Mouse (Mus musculus): ENCODE measurements at regions not wholly inside any gene's neighbourhood (a gene's known extent, or its start where the extent isn't known, plus 50 kb on each side); places are given as distances from the start of the nearest gene placed in this dataset.

DNA sequence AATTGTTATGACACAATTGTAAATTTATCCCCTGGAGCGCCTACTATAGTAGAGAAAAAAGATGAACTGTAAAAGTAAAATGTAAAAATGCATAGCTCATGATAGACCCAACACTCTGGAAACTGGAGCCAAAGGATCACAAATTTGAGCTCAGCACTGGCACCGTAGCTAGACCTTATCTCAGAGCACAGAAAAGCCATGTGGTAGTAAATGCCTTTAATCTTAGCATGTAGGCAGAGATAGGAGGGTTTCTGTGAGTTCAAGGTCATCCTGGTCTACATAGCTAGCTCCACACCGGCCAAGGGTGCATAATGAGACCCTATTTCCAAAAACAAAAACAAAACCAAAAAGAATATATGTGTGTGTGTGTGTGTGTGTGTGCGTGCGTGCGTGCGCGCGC lies 203.6 kb upstream of the Hnrnpa3 start:
- DNase-seq (ENCODE audit: low spot score): no peak

DNA sequence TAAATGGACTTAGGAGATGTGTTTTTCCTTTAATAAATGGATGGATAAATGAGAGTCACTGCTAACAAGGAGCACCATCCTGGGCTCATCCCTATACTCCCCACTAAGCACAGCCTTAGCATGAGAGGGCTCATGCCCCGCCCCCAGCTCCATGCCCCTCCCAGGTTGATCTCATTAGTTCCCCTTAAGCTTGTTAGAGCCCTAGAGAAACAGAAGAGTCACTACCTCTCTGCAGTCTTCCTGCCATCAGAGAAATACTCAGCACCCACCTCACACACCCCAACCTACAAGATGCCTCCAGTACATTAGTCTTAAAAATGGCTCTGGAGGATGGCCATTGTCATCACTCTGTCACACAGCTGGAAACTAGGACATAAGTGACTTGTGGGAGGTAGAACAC lies 202.8 kb upstream of the Hnrnpa3 start:
- DNase-seq (ENCODE audit: low spot score): no peak

DNA sequence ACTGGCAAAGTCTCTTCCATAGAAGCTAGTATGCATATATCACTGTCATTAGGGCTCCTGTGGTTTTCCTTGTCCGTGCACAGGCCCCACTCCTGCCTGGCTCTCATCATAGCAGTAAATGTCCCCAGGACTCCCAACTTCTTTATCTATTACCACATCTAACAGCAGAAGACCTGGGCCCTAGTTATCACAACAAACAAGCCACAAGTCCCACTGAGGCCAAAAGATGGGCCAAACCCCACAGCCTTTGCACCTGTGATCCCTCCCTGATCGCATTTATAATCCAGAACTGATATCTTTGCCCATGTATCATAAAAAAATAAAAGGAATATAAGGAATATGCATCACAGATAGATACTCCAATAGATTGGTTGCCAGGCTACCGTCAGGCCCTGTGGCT lies 201.6 kb upstream of the Hnrnpa3 start:
- DNase-seq (ENCODE audit: low spot score): no peak

DNA sequence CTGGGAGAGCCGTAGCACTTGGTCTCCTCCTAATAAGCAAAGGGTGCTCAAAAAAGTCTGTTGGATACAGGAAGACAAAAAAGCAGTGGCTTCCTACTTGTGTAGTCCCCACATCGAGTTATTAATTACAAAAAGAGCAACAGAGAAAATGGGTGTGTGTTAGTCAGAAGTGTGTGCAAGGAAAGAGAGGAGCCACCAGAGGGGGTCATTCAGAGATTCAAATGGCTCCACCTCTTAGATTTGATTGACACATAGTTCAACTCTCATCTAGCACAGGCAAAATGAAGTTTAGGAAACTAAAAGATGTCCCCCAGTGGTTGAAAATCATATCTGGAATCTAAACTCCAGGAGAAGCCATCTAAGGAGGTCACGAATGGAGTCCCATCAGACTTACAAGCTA lies 200.2 kb upstream of the Hnrnpa3 start:
- DNase-seq (ENCODE audit: low spot score): no peak

DNA sequence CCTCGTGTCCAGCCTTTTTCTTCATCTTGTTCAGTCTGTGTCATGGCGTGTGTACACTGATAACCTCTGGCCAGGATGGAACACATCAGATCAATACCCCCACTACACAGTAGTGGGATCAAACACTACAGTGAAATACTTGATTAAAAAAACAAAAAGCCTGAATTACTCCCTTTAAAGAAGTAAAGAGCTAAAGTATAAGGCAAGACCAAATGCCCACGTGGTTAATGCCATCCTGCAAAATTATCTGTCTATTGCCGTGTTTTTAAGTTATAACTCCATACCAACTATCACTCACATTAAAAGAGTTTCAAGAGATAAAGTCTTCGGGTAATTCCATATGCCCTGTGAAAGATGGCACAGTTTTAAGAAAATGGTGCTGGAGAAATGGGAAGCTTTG lies 198.6 kb upstream of the Hnrnpa3 start:
- no peak for DNase-seq (ENCODE audit: low spot score)

DNA sequence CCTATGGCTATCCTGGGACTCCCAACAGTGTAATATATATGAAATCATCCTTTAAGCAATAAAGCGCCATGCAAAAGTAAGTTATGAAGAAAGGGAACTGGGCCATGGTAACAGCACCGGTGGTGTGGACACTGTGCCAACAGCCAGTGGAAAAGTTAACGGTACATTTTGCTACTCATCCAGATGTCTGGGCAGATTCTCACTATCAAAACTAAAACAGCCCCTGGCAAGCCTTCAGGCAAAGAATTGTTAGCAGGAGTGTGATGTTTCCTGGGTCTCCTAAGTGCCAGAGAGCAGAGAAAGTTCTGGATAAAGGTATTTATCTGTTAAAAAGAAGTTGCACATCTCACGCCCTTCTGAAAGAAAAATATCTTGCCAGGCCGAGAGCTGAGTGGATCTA lies 198.0 kb upstream of the Hnrnpa3 start:
- DNase-seq (ENCODE audit: low spot score): no peak

DNA sequence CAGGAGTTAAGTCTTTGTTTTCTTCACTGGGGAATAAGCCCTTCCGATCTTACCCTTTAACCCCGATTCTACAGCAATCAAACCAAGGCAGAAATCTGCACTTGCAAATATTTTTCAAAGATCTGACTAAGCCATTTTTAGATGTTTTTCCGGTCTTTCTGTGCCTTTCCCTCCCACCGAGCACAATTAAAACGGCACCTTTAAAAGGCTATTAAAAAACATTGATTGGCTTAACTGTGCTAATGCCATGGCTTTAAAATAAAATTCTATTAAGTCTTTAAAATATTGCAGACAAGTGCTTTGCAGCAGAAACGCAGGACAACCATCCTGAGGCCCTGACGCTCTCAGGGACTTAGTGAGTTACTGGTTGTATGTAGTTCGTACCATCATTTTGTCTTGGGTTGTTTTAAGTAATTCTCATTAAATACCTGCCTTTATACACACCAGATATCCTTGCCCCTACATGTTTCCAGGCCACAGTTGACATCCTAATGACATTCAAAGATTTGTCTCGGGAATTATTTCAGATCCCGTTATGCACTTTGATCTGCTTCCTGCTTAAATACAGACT lies 197.6 kb upstream of the Hnrnpa3 start:
- no peak for DNase-seq (ENCODE audit: low spot score)

DNA sequence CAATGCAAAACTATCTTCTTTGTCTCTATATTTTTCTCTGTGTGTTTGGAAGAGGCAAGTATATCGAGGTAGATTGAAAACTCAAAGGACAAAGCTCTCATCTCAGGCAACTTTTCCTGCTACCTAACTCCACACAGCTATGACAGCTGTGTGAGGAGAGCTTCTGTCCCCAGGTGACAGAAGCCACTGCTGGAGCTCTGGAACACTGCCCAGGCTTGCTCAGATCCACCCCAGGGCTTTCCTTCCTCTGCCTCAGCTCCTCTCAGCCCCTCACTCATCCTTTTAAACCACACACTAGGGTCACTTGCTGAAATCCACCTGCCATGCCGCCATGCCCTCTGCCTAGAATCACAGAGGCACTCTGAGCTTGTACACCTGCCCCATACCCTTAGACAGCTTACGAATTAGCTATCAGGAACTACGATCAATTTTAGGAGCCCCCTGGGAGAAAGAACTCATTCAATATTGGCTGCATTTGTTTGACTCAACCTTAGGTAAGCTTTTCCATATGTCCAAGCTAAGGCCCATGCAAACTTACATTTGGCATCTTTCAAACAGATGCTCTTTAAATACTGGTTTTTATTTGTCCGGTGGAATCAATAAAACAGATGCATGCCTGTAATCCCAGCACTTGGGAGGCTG lies 196.9 kb upstream of the Hnrnpa3 start:
- no peak for DNase-seq (ENCODE audit: low spot score)

DNA sequence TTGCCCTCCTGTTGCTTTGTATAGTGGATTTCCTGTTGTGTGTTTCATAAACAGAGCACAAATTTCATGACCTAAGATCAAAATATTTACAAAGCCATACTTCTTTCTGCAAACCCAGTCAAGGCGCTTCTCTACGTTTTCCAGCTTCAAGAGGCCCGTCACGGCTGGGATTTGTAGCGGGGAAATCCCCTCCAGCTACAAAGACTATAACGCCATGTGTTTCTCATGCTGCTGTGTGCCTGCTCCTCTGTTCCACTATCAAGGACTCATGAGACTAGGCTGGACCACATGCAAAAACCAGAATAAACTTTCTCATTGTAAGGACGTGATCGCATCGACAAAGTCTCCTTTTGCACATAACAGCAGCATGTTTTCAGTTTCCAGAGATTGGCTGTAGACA lies 196.0 kb upstream of the Hnrnpa3 start:
- no peak for DNase-seq (ENCODE audit: low spot score)

DNA sequence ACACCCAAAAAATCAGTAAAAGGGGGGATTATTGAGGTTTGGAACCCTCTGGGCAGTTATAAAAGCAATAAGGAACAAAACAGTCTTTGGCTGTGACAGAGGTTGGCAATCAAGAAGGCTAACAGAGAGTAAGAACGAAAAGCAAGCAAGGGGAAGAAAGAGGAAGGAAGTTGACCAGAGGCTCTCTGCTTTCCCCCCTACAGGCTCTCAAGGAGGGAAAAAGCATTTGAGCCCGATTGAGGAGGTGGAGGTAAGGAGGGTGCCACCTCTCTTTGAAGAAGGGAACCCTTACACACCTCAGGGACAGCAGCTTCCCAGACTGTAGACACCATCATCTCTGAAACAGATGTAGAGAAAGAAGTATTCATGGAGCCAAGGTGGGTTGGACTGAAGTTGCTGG lies 194.6 kb upstream of the Hnrnpa3 start:
- no peak for DNase-seq (ENCODE audit: low spot score)

DNA sequence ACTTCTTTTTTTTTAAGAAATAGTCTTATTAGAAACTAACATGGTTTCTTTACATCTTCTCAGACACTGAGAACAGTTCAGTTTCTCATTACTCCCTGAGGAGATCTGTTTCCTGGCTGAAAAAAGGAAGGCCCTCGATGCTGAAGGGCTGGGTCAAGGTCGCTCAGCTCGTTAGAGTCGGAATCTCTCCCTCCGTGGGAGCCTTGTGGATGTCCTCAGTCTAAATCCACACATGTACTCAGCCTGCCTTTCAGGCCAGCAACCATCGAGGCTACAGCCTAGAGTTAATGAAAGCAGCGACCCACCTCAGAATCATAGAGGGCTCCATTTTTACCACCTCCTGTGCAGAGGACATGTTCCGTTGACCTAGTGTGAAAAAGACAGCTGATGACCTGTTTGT lies 190.2 kb upstream of the Hnrnpa3 start:
- DNase-seq (ENCODE audit: low spot score): no peak

DNA sequence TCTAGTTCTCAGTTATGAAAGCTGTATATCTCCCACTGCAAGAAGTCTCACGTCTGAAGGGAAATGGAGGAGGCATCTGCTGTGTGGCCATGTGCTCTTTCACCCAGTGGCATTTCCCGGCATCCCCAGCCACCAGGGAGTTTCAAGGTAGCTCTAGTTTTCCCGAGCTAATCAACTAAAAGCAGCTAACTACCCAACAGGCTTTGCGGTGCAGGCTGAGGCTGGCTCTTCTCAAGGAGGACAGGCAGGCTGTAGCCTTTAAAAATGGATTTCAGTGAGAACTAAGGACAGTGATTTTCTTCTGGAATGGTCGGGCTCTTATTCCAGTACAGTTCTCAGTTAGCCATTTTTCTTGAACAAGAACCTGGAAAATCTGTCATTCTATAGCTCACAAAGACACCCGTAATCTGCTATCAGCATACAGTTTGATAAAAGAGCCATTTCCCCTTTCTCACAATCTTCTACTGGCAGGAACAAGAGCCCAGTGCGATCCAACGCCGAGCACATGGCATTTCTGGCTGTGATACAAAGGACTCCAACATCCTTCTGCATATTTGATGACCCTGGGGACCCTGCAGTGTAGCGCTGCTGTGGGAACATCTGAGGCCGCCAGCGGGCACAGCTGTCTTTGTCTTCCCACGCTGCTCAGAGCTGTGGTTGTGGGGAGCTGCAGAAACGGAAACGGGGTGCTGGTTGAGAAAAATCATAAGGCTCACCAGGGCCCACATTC lies 188.9 kb upstream of the Hnrnpa3 start:
- no peak for DNase-seq (ENCODE audit: low spot score)

DNA sequence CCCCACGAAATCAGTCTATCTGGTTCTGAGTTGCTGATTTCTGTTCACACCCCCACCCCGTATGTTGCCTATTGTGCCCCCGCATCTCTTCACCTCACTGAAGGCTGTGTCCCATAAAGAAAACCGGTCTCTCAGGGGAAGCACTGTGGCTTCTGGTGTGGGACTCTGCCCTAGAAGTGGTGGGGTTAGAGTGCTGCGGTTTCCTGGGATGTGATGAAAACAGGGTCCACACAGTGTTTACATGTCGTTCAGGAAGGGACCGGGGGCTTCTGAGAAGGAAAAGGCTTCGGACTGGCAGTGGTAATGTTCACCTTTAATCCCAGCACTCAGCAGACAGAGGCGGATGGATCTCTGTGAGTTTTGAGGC lies 188.4 kb upstream of the Hnrnpa3 start:
- no peak for DNase-seq (ENCODE audit: low spot score)

DNA sequence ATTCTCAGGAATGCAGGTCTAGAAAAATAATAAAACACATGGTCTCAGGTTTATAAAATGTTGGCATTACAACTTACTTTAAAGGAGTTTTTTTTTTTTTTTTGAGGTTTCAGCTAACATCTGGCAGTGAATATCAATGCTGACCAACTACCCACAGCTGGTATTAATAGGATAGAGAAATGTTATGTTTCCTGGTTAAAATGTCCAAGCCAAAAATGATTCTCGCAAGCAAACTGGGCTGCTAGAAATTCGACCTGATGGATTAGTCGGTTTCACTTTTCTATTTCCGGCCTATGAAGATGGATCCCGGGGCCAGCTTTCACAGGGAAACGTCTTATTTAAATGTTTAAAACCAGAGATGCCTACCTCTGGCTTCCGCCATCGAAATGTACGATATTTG lies 186.6 kb upstream of the Hnrnpa3 start:
- DNase-seq (ENCODE audit: low spot score): no peak

DNA sequence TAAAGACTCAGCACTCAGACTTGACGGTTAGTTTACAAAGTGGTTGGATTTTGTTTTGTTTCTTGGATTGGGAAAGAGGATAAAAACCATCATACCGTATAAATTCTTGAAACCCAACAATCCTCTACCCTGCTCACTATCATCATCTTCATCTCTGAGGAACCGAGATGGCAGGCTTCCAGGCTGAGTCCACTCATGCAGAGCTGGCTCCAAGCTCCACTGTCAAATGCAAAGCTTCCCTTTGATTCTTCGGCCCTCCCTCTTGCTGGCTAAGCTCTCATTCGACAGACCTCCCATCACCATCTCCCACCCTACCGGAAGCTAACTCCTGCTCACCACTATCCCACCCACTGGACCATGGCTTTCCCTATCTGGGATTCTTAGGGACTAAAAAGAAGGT lies 184.6 kb upstream of the Hnrnpa3 start:
- DNase-seq (ENCODE audit: low spot score): no peak

DNA sequence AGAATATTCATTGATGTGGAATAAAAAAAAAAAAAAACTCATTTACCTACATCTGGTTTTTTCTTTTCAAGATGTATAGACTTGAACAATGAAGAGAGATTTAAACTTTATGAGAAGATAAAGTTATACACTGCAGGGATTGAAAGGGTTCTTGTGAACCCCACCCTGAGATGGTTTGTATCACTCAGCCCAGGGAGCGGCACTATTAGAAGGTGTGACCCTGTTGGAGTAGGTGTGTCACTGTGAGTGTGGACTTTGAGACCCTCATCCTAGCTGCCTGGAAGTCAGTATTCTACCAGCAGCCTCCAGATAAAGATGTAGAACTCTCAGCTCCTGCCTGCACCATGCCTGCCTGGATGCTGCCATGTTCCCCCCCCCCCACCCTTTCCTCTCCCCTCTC lies 182.7 kb upstream of the Hnrnpa3 start:
- no peak for DNase-seq (ENCODE audit: low spot score)

DNA sequence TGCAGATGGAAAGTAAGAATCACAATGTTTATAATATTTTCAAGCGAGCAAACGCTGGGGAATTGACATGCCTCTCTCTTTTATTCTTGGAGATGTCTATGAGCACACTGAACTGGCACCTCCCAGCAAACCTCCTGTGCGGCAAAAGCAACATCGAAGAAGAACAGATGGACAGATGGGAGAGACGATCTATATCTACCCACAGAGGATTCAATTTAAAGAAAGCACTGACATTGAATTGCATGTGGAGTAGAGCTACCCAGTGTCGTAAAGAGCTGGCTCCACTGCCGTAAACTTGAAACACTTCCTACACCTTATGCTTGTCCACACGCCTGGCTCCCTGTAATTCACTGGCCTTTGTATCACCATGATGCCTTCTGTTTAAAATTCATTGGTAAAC lies 182.0 kb upstream of the Hnrnpa3 start:
- no peak for DNase-seq (ENCODE audit: low spot score)

DNA sequence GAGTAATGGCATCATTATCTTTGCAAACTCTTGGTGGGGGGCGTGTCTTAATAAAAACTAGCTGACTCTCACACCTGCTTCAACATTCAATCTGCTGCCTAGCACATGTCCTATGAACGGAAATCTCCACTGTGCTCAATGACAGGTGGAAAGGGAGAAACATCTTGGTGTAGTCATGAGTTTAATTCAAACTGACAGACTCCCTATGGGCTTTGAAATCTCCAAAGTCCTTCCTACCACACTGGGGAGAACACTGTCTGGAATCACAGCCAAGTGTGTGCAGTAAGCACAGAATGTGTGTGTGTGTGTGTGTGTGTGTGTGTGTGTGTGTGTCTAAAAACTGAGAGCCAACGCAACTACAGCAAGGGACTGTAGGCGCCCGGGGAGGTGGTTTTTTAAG lies 179.5 kb upstream of the Hnrnpa3 start:
- DNase-seq (ENCODE audit: low spot score): no peak

DNA sequence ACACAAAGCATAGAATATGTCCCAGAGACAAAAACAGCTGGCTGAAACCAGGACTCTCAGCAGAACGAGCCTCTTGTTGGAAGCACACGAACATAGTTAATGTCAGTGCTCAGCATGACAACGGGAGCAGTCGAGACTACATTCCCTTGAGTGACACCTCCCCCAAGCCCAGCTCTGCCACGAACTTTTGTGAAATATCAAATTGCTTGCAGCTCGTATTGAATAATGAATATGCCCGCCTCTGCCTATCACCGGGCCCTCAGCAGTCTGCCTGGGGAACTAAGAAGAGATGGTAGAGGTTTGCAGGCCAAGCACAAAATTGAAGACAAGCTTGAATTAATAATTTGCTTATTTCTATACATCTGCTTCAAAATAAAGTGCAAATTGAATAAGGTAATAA lies 177.2 kb upstream of the Hnrnpa3 start:
- no peak for DNase-seq (ENCODE audit: low spot score)

DNA sequence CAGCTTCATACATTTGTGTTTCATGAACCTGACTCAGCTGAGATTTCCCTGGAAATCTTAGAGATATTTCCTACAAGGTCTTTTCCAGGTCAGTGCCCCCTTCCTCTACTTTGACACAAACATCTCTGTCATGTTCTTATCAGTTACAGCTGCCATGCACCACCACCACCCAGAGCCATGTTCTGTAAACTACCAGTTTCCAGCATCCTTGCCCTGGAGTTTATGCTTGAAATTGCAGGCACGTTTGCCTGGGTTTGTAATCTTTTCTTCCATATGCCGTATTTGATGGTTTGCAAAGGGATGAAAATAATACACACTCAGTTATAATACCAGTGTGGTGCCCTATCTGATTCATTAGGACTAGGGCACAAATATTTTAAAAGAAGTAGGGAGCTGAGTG lies 176.6 kb upstream of the Hnrnpa3 start:
- no peak for DNase-seq (ENCODE audit: low spot score)

DNA sequence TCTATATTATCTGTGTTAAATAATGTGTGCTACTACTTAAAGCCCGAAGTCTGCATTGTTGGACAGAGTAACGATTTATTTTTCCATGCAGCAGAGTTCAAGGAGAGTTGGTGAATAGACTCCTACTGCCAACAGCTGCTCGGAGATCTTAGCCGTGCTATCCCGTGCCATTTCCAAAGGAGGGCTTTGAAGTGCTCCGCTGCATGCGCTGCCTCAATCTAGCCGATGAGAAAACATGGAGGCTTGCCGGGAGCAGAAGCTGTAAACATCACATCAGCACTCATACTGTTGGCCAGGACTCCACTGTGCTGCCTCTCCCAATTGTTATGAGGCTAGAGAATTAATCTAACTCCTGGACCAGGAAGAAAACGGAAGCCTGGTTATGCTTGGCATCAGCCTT lies 174.1 kb upstream of the Hnrnpa3 start:
- no peak for DNase-seq (ENCODE audit: low spot score)

DNA sequence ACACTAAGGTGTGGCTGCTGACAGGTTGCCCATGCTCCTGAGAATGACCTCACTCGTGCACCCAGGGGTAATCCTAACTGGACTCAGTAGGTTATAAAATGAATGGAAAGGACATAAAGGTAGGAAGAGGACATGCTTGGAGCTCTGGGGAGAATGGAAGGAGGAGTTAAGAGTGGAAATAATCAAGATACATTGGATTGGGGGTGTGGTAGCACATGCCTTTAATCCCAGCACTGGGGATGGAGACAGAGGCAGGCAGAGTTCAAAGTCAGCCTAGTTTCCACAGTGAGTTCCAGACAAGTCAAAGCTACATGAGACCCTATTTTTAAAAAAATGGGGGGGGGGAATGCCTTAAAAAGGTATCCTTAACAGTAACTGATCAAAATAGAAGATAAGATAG lies 167.9 kb upstream of the Hnrnpa3 start:
- no peak for DNase-seq (ENCODE audit: low spot score)

DNA sequence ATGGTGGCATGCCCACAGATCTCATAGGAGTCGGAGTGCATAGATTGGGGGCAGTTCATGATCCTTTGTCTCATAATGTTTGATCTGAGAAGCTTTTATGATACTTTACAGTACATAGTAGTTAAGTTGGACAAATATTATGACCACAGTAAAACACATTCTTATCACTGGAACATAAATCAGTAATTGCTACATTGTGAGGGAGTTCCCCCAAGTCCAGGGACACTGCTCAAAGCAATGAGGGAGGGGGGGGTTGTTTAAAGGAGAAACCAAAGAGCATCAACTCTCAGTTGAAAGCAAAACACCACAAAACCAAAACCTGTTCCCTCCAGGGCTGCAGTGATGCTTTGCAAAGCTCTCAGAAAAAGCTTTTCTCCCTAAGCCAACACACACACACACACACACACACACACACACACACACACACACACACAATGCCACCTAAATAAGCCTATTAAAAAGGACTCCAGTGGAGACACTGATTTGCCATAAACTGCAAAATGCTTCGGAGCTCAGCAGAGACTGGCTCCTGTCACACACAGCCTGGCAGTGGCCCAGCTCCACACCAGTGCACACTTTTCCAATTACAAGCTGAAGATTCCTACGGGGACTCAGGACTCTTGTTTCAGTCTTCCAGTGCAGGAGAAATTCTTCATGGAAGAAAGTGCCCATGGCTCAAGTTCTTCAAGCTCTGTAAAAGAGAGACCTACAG lies 167.1 kb upstream of the Hnrnpa3 start:
- no peak for DNase-seq (ENCODE audit: low spot score)
